Mouse (Mus musculus) intestine, postnatal 0 days (tissue): Measurements from ENCODE around the gene Il5. TPM values are rescaled to one million over a fixed set of nuclear protein-coding genes. Genes with fewer than 3 reads are reported as not detected.
A peak's percentile ranks its signal among the peaks of the same experiment; 100 is the strongest.

Source experiments
- ATAC-seq: fragments of 200-750 bp; cut with Nextera tagmentation; 2 replicates; pipeline ENCODE4 v1.8.0; 2017; ENCODE audit warnings: mild to moderate bottlenecking, moderate TSS enrichment, moderate library complexity
- H3K27ac ChIP-seq: fragments of 300-500 bp; sonication (generic); 2 replicates; pipeline ENCODE4 v1.5.1; 2014; ENCODE audit warnings: mild to moderate bottlenecking, low read depth, low read length, moderate library complexity
- H3K27me3 ChIP-seq: fragments of 300-500 bp; sonication (generic); replicated peaks from 2 replicates; pipeline ENCODE4 v1.6.1; 2014; ENCODE audit warnings: low read length, mixed read lengths; ENCODE audit not compliant: control insufficient read depth, insufficient read depth
- H3K36me3 ChIP-seq: fragments of 300-500 bp; sonication (generic); 2 replicates; pipeline ENCODE4 v1.6.1; 2014; ENCODE audit warnings: mild to moderate bottlenecking, moderate library complexity; ENCODE audit not compliant: control insufficient read depth, insufficient read depth
- H3K4me1 ChIP-seq: fragments of 300-500 bp; sonication (generic); replicated peaks from 2 replicates; pipeline ENCODE4 v1.6.1; 2014; ENCODE audit warnings: antibody characterized with exemption, low read length, mixed read lengths; ENCODE audit not compliant: control insufficient read depth, insufficient read depth
- H3K4me2 ChIP-seq: fragments of 300-500 bp; sonication (generic); replicated peaks from 2 replicates; pipeline ENCODE4 v1.6.1; 2014; ENCODE audit warnings: low read depth, mild to moderate bottlenecking, moderate library complexity
- H3K4me3 ChIP-seq: fragments of 300-500 bp; sonication (generic); 2 replicates; pipeline ENCODE4 v1.5.1; 2014; ENCODE audit warnings: low read depth, low read length
- H3K9ac ChIP-seq: fragments of 300-500 bp; sonication (generic); 2 replicates; pipeline ENCODE4 v1.6.1; 2014; ENCODE audit warnings: mild to moderate bottlenecking, low read depth, low read length
- H3K9me3 ChIP-seq: fragments of 300-500 bp; sonication (generic); 2 replicates; pipeline ENCODE4 v1.6.1; 2016; ENCODE audit warnings: mixed run types; ENCODE audit not compliant: control insufficient read depth
- CTCF ChIP-seq: sonication (generic); IDR thresholded peaks from 2 replicates; pipeline ENCODE4 v1.5.1; 2016; ENCODE audit warnings: low read depth, mild to moderate bottlenecking, control low read depth, antibody characterized with exemption, moderate library complexity
- WGBS: fragments of 180-500 bp; shearing (Covaris S2); extraction: QIAGEN DNeasy Blood & Tissue Kit; methylation state at CpG from one replicate; pipeline ENCODE4 v1.1.7; 2014; 5-methylcytosine and 5-hydroxymethylcytosine counted together
- polyA plus RNA-seq: library from polyadenylated mRNA; unstranded; fragments of >200 nt; fragmentation: Nextera tagmentation; extraction: Ambion mirVana; gene quantifications from 2 replicates; pipeline ENCODE4 v1.2.1, GENCODE M21; 2015

Il5 gene
- polyA plus RNA-seq, 1 experiment from 2014 or later = not detected

DNA sequence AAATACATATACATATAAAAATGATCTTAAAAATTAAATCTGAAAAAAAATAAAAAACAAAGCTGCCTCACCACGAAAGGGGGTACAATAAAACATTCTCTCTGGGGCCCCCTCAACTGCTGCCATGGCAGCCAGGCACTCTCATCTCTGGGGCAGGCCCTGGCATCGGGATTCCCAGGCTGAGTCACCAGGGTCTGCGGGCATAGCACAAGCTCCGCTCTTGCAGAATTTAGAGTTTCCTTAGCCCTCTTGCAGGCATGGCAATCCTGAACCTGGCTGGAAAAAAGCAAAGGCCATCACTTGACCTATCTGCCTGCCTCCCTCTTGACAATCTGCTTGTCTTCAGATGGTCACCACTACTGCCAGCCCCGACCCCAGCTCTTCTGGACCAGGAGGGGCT lies 40.7 kb downstream of the Il5 start:
- no peak overlapping the region for H3K4me2 ChIP-seq
- no peak overlapping the region for H3K4me3 ChIP-seq
- peaks cover 25% of the 10 kb centered on the region for H3K4me1 ChIP-seq
- peak overlapping the region; percentile 99 for H3K27ac ChIP-seq
- no peak for TF ChIP-seq CTCF
- no peaks in the 10 kb centered on the region for H3K9me3 ChIP-seq
- WGBS = 65% methylated on average over 5 of the region's 5 CpGs
- ATAC-seq = no peak
- no peaks in the 10 kb centered on the region for H3K27me3 ChIP-seq
- H3K36me3 ChIP-seq = no peaks in the 10 kb centered on the region
- no peak overlapping the region for H3K9ac ChIP-seq

DNA sequence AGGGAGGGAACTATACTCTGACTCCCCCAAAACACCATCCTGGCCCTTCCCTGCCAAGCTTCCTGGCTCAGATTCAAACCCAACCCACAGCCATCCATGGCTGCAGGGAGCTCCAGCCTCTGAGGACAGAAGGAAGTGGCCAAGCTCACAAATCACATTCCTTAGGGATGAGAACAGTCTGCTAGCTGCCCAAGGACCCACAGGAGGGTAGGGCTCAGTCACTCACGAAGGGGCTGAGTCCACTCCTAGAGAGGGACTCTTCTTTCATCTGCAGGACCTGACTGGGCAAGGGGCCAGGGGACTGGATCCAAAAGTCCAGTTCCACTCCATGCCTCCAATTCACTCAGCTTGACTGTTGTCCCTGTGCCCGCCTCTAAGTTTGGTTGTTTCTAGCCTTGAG lies 41.2 kb downstream of the Il5 start:
- H3K4me3 ChIP-seq = no peak overlapping the region
- ATAC-seq = no peak
- peak overlapping the region; percentile 99 for H3K27ac ChIP-seq
- no peaks in the 10 kb centered on the region for H3K36me3 ChIP-seq
- H3K4me1 ChIP-seq = peaks cover 25% of the 10 kb centered on the region
- 36% methylated on average over 2 of the region's 2 CpGs for WGBS
- no peak for TF ChIP-seq CTCF
- H3K9me3 ChIP-seq = no peaks in the 10 kb centered on the region
- no peaks in the 10 kb centered on the region for H3K27me3 ChIP-seq
- peak overlapping the region; percentile 28 for H3K9ac ChIP-seq
- no peak overlapping the region; the same call in 1 of the 2 replicates for H3K4me2 ChIP-seq

DNA sequence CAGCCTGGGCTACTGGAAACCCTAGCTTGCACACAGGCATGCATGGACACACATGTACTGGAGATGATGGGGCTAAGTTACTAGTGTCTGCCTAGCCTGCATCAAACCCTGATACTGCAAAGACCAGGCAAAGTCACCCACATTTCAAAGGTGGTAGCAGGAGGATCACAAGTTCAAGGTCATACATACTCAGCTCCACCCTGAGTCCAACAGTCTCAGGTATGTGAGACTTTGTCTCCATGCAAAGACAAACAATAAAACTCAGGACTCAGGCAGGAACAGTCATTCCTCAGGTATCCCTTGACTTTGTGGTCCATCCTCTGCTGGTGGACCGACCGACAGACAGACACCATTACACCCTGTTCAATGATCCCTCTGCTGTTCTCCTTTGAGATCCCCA lies 41.8 kb downstream of the Il5 start:
- Histone ChIP-seq H3K9me3 (no peaks in the 10 kb centered on the region), H3K4me3 (peak overlapping the region; percentile 29), H3K4me2 (peak overlapping the region; percentile 69), H3K9ac (peak overlapping the region; percentile 22), H3K4me1 (peaks cover 25% of the 10 kb centered on the region), H3K36me3 (no peaks in the 10 kb centered on the region), H3K27ac (peak overlapping the region; percentile 99), H3K27me3 (no peaks in the 10 kb centered on the region)
- peak; percentile 22 for ATAC-seq
- peak; percentile 3; the same call in 1 of the 2 replicates for TF ChIP-seq CTCF
- WGBS = 31% methylated on average over 2 of the region's 2 CpGs

DNA sequence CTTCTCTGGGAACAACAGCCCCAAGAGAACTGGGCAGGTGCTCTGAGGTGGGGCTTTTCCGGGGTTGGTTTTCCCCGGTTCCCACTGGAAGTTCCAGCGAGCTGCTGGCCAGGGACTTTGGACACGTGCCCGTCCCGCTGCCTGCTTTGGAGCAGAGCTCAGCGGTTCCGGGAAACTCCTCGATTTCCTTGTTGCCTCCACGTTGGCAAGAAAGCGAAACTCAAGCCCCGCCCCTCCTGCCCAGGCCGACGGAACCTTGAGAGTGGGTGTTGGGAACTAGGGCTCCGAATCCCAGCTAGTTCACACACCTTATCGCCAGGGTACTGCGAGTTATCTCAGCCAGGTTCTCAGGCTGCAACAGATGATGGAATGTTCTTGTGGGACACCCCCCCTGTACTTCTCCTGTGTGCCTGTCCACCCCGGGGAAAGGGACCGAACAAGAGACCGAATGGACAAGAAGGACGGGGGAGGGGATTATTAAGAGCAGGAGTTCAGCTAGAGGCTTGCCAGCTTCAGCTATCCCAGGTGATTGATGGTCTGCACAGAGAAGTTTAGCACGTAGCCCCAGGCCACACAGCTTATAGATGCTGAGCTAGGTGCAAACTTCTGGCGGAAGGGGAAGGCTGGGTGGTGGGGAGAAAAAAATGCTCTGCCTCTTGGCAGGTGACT lies 42.4 kb downstream of the Il5 start:
- ATAC-seq = peak; percentile 61
- H3K4me1 ChIP-seq = peaks cover 25% of the 10 kb centered on the region
- no peaks in the 10 kb centered on the region for H3K36me3 ChIP-seq
- TF ChIP-seq CTCF = no peak; the same call in 1 of the 2 replicates
- H3K4me3 ChIP-seq = peak overlapping the region; percentile 29
- peak overlapping the region; percentile 69 for H3K4me2 ChIP-seq
- peak overlapping the region; percentile 99 for H3K27ac ChIP-seq
- no peaks in the 10 kb centered on the region for H3K27me3 ChIP-seq
- 2% methylated on average over 23 of the region's 23 CpGs for WGBS
- no peaks in the 10 kb centered on the region for H3K9me3 ChIP-seq
- peak overlapping the region; percentile 48 for H3K9ac ChIP-seq

DNA sequence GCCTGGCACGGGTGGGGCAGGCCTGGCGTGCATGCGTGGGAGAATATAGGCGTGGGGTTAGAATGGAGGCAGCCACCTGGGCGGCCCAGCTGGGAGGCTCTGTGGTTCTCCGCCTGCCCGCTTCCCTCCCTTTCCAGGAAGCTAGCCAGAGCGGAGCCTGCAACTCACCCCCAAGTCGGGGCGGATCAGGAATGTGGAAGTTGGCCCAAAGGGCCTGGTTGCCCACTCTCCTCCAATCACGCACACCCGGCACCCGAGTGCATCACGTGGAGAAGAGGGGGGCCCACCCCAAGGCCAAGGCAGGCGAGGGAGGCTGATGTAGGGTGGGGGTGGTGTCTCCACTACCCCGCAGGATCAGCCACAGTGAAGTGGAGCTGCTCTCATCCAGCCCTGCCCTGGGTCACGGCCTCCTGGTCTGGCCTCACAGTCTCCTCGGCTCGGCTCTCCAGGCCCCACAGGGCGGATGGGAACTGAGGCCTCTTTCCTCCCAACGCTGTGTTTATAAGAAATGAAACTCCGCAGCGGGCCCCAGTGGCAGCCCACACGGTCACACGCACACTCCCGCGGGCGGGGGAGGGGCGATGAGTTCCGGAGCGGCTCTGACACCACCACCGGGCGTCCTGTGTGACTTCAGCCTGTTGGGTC lies 43.0 kb downstream of the Il5 start:
- TF ChIP-seq CTCF = peak; percentile 73
- ATAC-seq = peak; percentile 61
- peaks cover 20% of the 10 kb centered on the region for H3K4me1 ChIP-seq

DNA sequence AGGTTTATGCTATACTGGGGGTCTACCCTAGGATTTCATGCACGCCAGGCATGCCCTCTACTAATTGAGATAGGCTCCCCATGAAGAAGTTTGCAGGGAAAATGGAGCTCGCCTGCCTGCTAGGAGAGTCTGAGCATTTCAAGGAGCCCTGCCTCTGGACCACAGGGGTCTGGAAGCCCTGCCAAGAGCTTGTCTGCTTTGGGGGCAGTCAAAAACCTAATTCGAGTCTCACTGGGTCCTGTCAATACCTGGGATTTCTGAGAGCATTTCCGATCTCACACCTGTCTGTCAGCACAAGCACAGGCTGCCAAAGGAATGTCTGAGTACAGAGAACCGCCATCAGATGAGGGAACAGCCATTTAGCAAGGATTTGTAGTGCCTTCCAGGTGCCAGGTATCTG lies 44.0 kb downstream of the Il5 start:
- no peaks in the 10 kb centered on the region for H3K9me3 ChIP-seq
- peaks cover 15% of the 10 kb centered on the region for H3K4me1 ChIP-seq
- WGBS = 62% methylated on average over 5 of the region's 5 CpGs
- no peak overlapping the region for H3K9ac ChIP-seq
- H3K4me3 ChIP-seq = no peak overlapping the region
- no peaks in the 10 kb centered on the region for H3K27me3 ChIP-seq
- ATAC-seq = no peak
- TF ChIP-seq CTCF = no peak
- H3K36me3 ChIP-seq = no peaks in the 10 kb centered on the region
- H3K4me2 ChIP-seq = no peak overlapping the region
- peak overlapping the region; percentile 99 for H3K27ac ChIP-seq

More for the DNA sequence above, 43.0 kb downstream of the Il5 start:
- peak overlapping the region; percentile 29 for H3K4me3 ChIP-seq
- under 1% methylated on average over 33 of the region's 33 CpGs for WGBS
- H3K4me2 ChIP-seq = peak overlapping the region; percentile 69
- no peaks in the 10 kb centered on the region for H3K36me3 ChIP-seq
- peak overlapping the region; percentile 48 for H3K9ac ChIP-seq
- no peaks in the 10 kb centered on the region for H3K9me3 ChIP-seq
- H3K27me3 ChIP-seq = no peaks in the 10 kb centered on the region
- H3K27ac ChIP-seq = peak overlapping the region; percentile 99
